Mouse (Mus musculus) layer of hippocampus, adult 2 months (tissue): Measurements from ENCODE around the gene Kidins220. TPM values are rescaled to one million over a fixed set of nuclear protein-coding genes. Genes with fewer than 3 reads are reported as not detected.

Experiments used
- DNase-seq, 2 experiments: peaks; one replicate each; pipeline ENCODE4 v3.0.0; 2022; ENCODE audit warnings: low spot score in 2 of 2
- H3K27ac ChIP-seq: fragments of 200-600 bp; 2 replicates; pipeline ENCODE4 v1.8.1; 2022
- H3K4me3 ChIP-seq: fragments of 200-600 bp; 2 replicates; pipeline ENCODE4 v1.8.1; 2022; ENCODE audit warnings: mild to moderate bottlenecking
- CTCF ChIP-seq: fragments of 200-600 bp; conservative IDR thresholded peaks from 2 replicates; pipeline ENCODE4 v1.8.1; 2022; ENCODE audit warnings: antibody characterized with exemption, mild to moderate bottlenecking, moderate library complexity
- total RNA-seq, 2 experiments: library from RNA; stranded (reverse); gene quantifications; 2 replicates each; pipeline ENCODE4 v1.2.3; 2021

The Kidins220 gene
- total RNA-seq, 2 experiments from 2014 or later, result 353 to 363 TPM

- DNase-seq, result peak in 1 of 2 experiments; percentile 8
- Histone ChIP-seq H3K27ac (peak overlapping the region; percentile 88; the same call in 1 of the 2 replicates), H3K4me3 (peak overlapping the region; percentile 92)
- TF ChIP-seq CTCF, result no peak
These were observed 118.1 kb downstream of the Kidins220 start for GRCm38 (mm10) chr12:25092751-25093211.

GRCm38 (mm10) chr12:25093241-25093774 lies 118.6 kb downstream of the Kidins220 start:
- Histone ChIP-seq H3K27ac (peak overlapping the region; percentile 88), H3K4me3 (peak overlapping the region; percentile 92)
- no peak for TF ChIP-seq CTCF
- DNase-seq, result no peak

GRCm38 (mm10) chr12:25094621-25095521 lies 120.1 kb downstream of the Kidins220 start:
- peak; percentile 45 for TF ChIP-seq CTCF

GRCm38 (mm10) chr12:25095538-25095937 lies 120.8 kb downstream of the Kidins220 start:
- DNase-seq, result no peak
- H3K27ac ChIP-seq, result peak overlapping the region; percentile 88
- TF ChIP-seq CTCF, result no peak
- H3K4me3 ChIP-seq, result peak overlapping the region; percentile 92

More at GRCm38 (mm10) chr12:25094621-25095521, 120.1 kb downstream of the Kidins220 start:
- Histone ChIP-seq H3K27ac (peak overlapping the region; percentile 88), H3K4me3 (peak overlapping the region; percentile 92)
- DNase-seq, result peak in 1 of 2 experiments; percentile 10

GRCm38 (mm10) chr12:25095974-25096639 lies 121.4 kb downstream of the Kidins220 start:
- no peak; the same call in 1 of the 2 replicates for TF ChIP-seq CTCF
- H3K4me3 ChIP-seq, result peak overlapping the region; percentile 92
- H3K27ac ChIP-seq, result peak overlapping the region; percentile 96
- peak; percentile 93 to 98 for DNase-seq

- Histone ChIP-seq H3K4me3 (peak overlapping the region; percentile 92), H3K27ac (peak overlapping the region; percentile 96)
- DNase-seq, result no peak
- no peak for TF ChIP-seq CTCF
These were observed 121.9 kb downstream of the Kidins220 start for GRCm38 (mm10) chr12:25096640-25097051.

GRCm38 (mm10) chr12:25097052-25097209 lies 122.2 kb downstream of the Kidins220 start, which contains the start of gene Id2:
Gene Id2 (minus strand): TSS chr12:25097140.
- Histone ChIP-seq H3K4me3 (peak within 1 kb of the TSS; percentile 92), H3K27ac (peak within 1 kb of the TSS; percentile 96)
- no peak for TF ChIP-seq CTCF
- no peak for DNase-seq

GRCm38 (mm10) chr12:25097210-25098160 lies 122.8 kb downstream of the Kidins220 start:
- no peak for TF ChIP-seq CTCF

GRCm38 (mm10) chr12:25098161-25098550 lies 123.4 kb downstream of the Kidins220 start:
- TF ChIP-seq CTCF, result no peak
- Histone ChIP-seq H3K4me3 (peak overlapping the region; percentile 92), H3K27ac (peak overlapping the region; percentile 96)
- DNase-seq, result no peak

More at GRCm38 (mm10) chr12:25097210-25098160, 122.8 kb downstream of the Kidins220 start:
- Histone ChIP-seq H3K4me3 (peak overlapping the region; percentile 92), H3K27ac (peak overlapping the region; percentile 96)
- DNase-seq, result peak in 1 of 2 experiments; percentile 11

GRCm38 (mm10) chr12:25098561-25099312 lies 124.0 kb downstream of the Kidins220 start:
- no peak for TF ChIP-seq CTCF
- Histone ChIP-seq H3K4me3 (peak overlapping the region; percentile 71), H3K27ac (peak overlapping the region; percentile 96)
- DNase-seq, result peak; percentile 86 to 89

GRCm38 (mm10) chr12:25099313-25099562 lies 124.5 kb downstream of the Kidins220 start:
- no peak for TF ChIP-seq CTCF
- Histone ChIP-seq H3K4me3 (peak overlapping the region; percentile 71), H3K27ac (peak overlapping the region; percentile 96)
- no peak for DNase-seq
